Mouse (Mus musculus) lung, embryonic 15.5 days (tissue): ENCODE data around the gene Tmem179. TPM values are rescaled to one million over a fixed set of nuclear protein-coding genes. Genes with fewer than 3 reads are reported as not detected.

Experiments
- ATAC-seq: fragments of 200-750 bp; cut with Nextera tagmentation; 2 replicates; pipeline ENCODE4 v1.8.0; 2017; ENCODE audit warnings: moderate number of reproducible peaks, borderline replicate concordance; ENCODE audit not compliant: low FRiP score, low TSS enrichment; ENCODE audit errors: extremely low read depth
- H3K27ac ChIP-seq: fragments of 300-500 bp; sonication (generic); 2 replicates; pipeline ENCODE4 v1.5.1; 2015; ENCODE audit warnings: moderate library complexity, mild to moderate bottlenecking, inconsistent platforms
- H3K27me3 ChIP-seq: fragments of 300-500 bp; sonication (generic); 2 replicates; pipeline ENCODE4 v1.6.1; 2015; ENCODE audit warnings: inconsistent platforms
- H3K36me3 ChIP-seq: fragments of 300-500 bp; sonication (generic); 2 replicates; pipeline ENCODE4 v1.6.1; 2015; ENCODE audit warnings: inconsistent platforms
- H3K4me1 ChIP-seq: fragments of 300-500 bp; sonication (generic); 2 replicates; pipeline ENCODE4 v1.6.1; 2015; ENCODE audit warnings: inconsistent platforms
- H3K4me2 ChIP-seq: fragments of 300-500 bp; sonication (generic); 2 replicates; pipeline ENCODE4 v1.6.1; 2015; ENCODE audit warnings: inconsistent platforms, mild to moderate bottlenecking, moderate library complexity
- H3K4me3 ChIP-seq: fragments of 300-500 bp; sonication (generic); 2 replicates; pipeline ENCODE4 v1.5.1; 2015; ENCODE audit warnings: mild to moderate bottlenecking, inconsistent platforms
- H3K9ac ChIP-seq: fragments of 300-500 bp; sonication (generic); 2 replicates; pipeline ENCODE4 v1.6.1; 2015; ENCODE audit warnings: inconsistent platforms
- H3K9me3 ChIP-seq: fragments of 300-500 bp; sonication (generic); 2 replicates; pipeline ENCODE4 v1.6.1; 2016; ENCODE audit warnings: inconsistent platforms
- WGBS: fragments of 180-500 bp; shearing (Covaris S2); methylation state at CpG from one replicate; pipeline ENCODE4 v1.1.7; 2015; 5-methylcytosine and 5-hydroxymethylcytosine counted together
- polyA plus RNA-seq: library from polyadenylated mRNA; unstranded; fragments of >200 nt; fragmentation: Nextera tagmentation; extraction: Ambion mirVana; gene quantifications from 2 replicates; pipeline ENCODE4 v1.2.1, GENCODE M21; 2015

Tmem179 gene
- polyA plus RNA-seq, 1 experiment from 2014 or later, result 0.45 TPM

GRCm38 (mm10) chr12:112549287-112549686 lies 32.7 kb upstream of the Tmem179 start:
- Histone ChIP-seq H3K4me2 (no peak overlapping the region), H3K4me3 (no peak overlapping the region), H3K9ac (no peak overlapping the region), H3K36me3 (no peaks in the 10 kb centered on the region), H3K27me3 (no peaks in the 10 kb centered on the region), H3K27ac (no peak overlapping the region), H3K9me3 (no peaks in the 10 kb centered on the region), H3K4me1 (no peaks in the 10 kb centered on the region)
- WGBS, result 88% methylated on average over 1 of the region's 1 CpGs
- no peak for ATAC-seq

- H3K9me3 ChIP-seq, result no peaks in the 10 kb centered on the region
Observed at GRCm38 (mm10) chr12:112546110-112546509, 29.6 kb upstream of the Tmem179 start.

DNA sequence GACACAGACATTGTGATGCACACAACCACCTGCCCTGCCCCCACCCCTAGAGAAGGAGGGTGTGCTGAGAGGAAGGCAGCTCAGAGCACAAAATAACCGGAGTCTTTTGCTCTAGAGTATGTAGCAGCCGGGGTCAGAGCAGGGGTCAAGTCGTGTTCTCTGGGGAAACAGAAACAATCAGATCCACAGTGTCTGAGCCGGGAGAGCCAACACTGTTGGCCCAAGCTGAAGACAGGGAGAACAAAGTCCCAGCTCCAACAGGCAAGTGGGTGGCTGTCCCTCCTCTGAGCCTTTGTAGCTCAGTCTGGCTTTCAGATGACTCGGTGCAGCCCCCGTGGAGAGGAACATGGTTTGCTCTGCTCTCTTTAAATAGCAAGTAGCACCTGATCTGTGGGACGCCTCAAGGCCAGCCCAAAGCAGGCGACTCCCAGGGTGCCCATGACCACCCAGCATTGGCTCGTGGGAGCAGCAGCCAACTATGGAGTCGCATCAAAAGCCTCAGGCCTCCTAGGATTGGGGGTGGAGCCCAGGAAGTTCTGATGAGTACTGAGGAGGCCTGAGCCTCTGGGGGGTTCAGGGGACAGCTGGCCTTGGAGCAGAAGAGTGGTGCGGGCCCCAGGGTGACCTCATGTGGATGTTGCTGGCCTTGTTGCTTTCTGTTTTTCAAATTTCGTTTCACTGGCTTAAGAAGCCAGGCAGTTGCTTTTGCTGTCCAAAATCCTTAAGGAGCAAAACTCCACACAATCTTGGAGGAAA lies 28.6 kb upstream of the Tmem179 start:
- 31% methylated on average over 12 of the region's 12 CpGs for WGBS
- no peak overlapping the region for H3K4me3 ChIP-seq
- H3K9me3 ChIP-seq, result no peaks in the 10 kb centered on the region
- no peaks in the 10 kb centered on the region for H3K36me3 ChIP-seq
- no peak overlapping the region for H3K4me2 ChIP-seq
- H3K27me3 ChIP-seq, result no peaks in the 10 kb centered on the region
- H3K27ac ChIP-seq, result no peak overlapping the region
- H3K9ac ChIP-seq, result no peak overlapping the region
- H3K4me1 ChIP-seq, result no peaks in the 10 kb centered on the region
- no peak for ATAC-seq

More at GRCm38 (mm10) chr12:112546110-112546509, 29.6 kb upstream of the Tmem179 start:
- WGBS, result 92% methylated on average over 8 of the region's 8 CpGs
- H3K36me3 ChIP-seq, result no peaks in the 10 kb centered on the region
- no peaks in the 10 kb centered on the region for H3K27me3 ChIP-seq
- no peak overlapping the region for H3K9ac ChIP-seq
- no peaks in the 10 kb centered on the region for H3K4me1 ChIP-seq
- H3K4me2 ChIP-seq, result no peak overlapping the region
- H3K27ac ChIP-seq, result no peak overlapping the region
- no peak for ATAC-seq
- H3K4me3 ChIP-seq, result no peak overlapping the region

GRCm38 (mm10) chr12:112543941-112544340 lies 27.4 kb upstream of the Tmem179 start:
- Histone ChIP-seq H3K4me3 (no peak overlapping the region), H3K4me1 (no peaks in the 10 kb centered on the region), H3K36me3 (no peaks in the 10 kb centered on the region), H3K4me2 (no peak overlapping the region), H3K9me3 (no peaks in the 10 kb centered on the region), H3K27me3 (no peaks in the 10 kb centered on the region), H3K9ac (no peak overlapping the region), H3K27ac (no peak overlapping the region)
- WGBS, result 62% methylated on average over 9 of the region's 9 CpGs
- ATAC-seq, result no peak

DNA sequence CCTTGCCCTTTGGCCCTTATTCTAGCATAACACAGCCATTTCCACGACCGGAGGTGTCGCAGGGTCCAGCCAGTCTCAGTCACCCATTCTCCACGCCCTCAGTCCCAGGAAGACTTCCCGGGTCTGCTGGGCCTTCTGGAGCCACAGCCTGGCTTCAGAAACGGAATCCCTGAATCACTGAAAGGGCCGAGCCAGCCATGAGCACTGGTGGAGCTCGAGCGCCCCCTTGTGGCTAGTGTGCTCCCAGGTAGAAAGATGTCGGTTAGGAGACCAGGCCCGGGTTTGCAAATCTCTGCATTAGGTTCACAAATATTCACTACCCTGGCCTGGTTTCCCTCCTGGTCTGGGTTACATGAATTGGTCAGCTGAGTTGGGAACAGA lies 26.4 kb upstream of the Tmem179 start:
- WGBS, result 9% methylated on average over 11 of the region's 11 CpGs
- H3K4me1 ChIP-seq, result no peaks in the 10 kb centered on the region
- no peak overlapping the region for H3K27ac ChIP-seq
- ATAC-seq, result peak; percentile 35; the same call in 1 of the 2 replicates
- H3K9me3 ChIP-seq, result no peaks in the 10 kb centered on the region
- H3K4me3 ChIP-seq, result no peak overlapping the region
- H3K36me3 ChIP-seq, result no peaks in the 10 kb centered on the region
- H3K4me2 ChIP-seq, result no peak overlapping the region
- H3K27me3 ChIP-seq, result no peaks in the 10 kb centered on the region
- H3K9ac ChIP-seq, result no peak overlapping the region

DNA sequence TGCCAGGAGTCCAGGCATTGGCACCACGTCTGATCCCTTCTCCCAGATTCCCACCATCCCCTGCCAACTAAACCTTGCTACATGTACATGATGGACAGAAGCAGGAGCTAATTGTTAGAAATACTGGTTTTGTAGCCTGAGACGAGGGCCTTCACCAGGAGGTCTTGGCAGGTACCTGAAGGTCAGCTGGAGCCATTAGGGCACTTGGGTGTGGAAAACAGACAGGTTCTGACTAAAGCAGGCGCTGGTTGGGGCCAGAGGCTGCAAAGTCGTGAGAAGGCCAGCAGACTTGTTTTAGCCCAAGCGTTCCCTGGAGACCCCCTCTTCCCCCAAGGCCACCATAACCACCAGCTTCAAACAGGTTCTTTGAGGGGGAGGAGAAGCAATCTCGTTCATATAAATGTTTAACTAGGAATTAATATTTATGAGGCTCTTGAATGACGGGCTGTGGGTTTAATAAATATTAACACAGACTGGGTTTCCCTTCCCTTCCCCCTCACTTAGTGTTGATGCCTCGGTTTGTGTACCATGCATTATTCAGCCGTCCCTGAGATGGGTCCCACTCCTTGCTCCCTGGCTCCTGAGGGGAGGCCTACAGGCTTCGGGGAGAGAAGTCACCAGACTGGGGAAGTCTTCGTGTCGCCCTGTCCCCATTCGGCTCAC lies 25.8 kb upstream of the Tmem179 start:
- WGBS, result 69% methylated on average over 13 of the region's 13 CpGs
- Histone ChIP-seq H3K27me3 (no peaks in the 10 kb centered on the region), H3K4me2 (no peak overlapping the region), H3K9me3 (no peaks in the 10 kb centered on the region), H3K4me3 (no peak overlapping the region), H3K27ac (no peak overlapping the region), H3K36me3 (no peaks in the 10 kb centered on the region), H3K4me1 (no peaks in the 10 kb centered on the region), H3K9ac (no peak overlapping the region)
- no peak for ATAC-seq

- Histone ChIP-seq H3K9ac (no peak overlapping the region), H3K4me3 (no peak overlapping the region), H3K4me1 (no peaks in the 10 kb centered on the region), H3K27ac (no peak overlapping the region), H3K27me3 (no peaks in the 10 kb centered on the region), H3K9me3 (no peaks in the 10 kb centered on the region), H3K36me3 (no peaks in the 10 kb centered on the region), H3K4me2 (no peak overlapping the region)
- WGBS, result 80% methylated on average over 8 of the region's 8 CpGs
- no peak for ATAC-seq
Observed at GRCm38 (mm10) chr12:112541483-112542091, 25.0 kb upstream of the Tmem179 start.

- no peaks in the 10 kb centered on the region for H3K4me1 ChIP-seq
- no peak overlapping the region for H3K27ac ChIP-seq
- H3K4me3 ChIP-seq, result no peak overlapping the region
- 88% methylated on average over 12 of the region's 12 CpGs for WGBS
- H3K27me3 ChIP-seq, result no peaks in the 10 kb centered on the region
- no peak overlapping the region for H3K4me2 ChIP-seq
- no peak overlapping the region for H3K9ac ChIP-seq
- no peaks in the 10 kb centered on the region for H3K36me3 ChIP-seq
- no peak for ATAC-seq
- H3K9me3 ChIP-seq, result no peaks in the 10 kb centered on the region
Observed at GRCm38 (mm10) chr12:112540321-112540720, 23.8 kb upstream of the Tmem179 start.

DNA sequence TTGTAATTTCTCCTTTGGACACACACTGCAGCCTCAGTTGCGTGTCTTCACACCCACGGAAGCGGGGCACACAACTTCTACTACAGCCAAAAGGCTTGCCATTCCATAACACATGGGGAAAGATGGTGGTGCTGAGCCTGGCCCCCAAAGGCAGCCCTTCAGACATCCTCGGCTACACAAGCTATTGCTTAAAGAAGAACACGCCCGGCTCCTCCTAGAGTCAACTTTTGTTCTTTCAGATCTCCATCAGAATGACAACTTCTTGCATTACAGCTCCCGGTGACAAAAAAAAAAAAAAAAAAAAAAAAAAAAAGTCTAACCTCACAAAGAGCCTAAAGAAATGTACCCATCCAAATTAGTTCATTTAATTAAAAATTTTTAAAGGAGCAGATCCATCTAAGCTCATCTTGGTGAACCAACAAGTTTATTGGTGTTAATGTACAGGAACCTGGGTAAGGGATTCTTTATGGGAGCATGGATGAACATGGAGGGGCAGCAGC lies 23.0 kb upstream of the Tmem179 start:
- Histone ChIP-seq H3K4me3 (no peak overlapping the region), H3K4me2 (no peak overlapping the region), H3K27ac (no peak overlapping the region), H3K9ac (no peak overlapping the region), H3K36me3 (no peaks in the 10 kb centered on the region), H3K27me3 (no peaks in the 10 kb centered on the region), H3K9me3 (no peaks in the 10 kb centered on the region), H3K4me1 (no peaks in the 10 kb centered on the region)
- WGBS, result 88% methylated on average over 7 of the region's 7 CpGs
- no peak for ATAC-seq

DNA sequence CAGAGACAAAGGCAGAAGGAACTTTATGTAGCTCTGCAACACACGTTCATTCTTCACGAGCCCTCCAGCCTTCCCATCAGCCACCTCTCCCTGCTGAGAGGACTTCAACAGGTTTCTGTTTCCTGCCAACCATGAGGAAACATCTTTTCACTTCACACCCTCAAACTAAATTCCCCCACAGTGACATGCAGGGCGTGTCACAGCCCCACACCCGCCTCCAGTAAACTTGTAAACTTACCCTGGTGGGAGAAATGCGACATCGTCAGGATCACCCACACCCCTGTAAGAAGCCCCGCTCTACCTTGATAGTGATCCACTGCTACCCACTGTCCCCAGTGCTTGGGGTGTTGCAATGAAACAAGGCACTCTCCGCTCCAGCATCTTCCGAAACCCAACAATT lies 21.8 kb upstream of the Tmem179 start:
- H3K4me1 ChIP-seq, result no peaks in the 10 kb centered on the region
- no peaks in the 10 kb centered on the region for H3K27me3 ChIP-seq
- ATAC-seq, result no peak
- no peak overlapping the region for H3K27ac ChIP-seq
- no peaks in the 10 kb centered on the region for H3K9me3 ChIP-seq
- no peaks in the 10 kb centered on the region for H3K36me3 ChIP-seq
- WGBS, result 69% methylated on average over 9 of the region's 9 CpGs
- no peak overlapping the region for H3K4me2 ChIP-seq
- no peak overlapping the region for H3K4me3 ChIP-seq
- no peak overlapping the region for H3K9ac ChIP-seq

DNA sequence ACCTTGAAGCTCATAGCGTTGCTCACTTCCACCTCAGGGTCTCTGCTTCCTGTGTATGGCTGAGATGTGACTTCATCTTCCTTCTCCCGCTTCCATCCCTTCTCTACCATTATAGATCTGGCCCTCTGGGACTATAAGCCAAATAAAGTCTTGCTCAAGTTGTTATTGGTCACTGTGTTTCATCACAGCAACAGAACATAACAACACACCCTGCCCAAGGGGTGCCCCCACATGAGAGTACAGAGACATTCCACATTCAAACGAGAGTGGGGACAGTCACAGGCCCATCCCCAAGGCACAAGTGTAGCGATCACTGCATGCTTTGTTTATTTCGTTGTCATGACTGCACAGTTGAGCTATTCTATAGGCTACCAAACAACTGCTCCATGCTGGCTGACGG lies 20.7 kb upstream of the Tmem179 start:
- no peak overlapping the region for H3K4me3 ChIP-seq
- H3K4me1 ChIP-seq, result no peaks in the 10 kb centered on the region
- no peak overlapping the region for H3K9ac ChIP-seq
- no peaks in the 10 kb centered on the region for H3K27me3 ChIP-seq
- 74% methylated on average over 6 of the region's 6 CpGs for WGBS
- no peak overlapping the region for H3K27ac ChIP-seq
- ATAC-seq, result no peak
- H3K36me3 ChIP-seq, result no peaks in the 10 kb centered on the region
- no peaks in the 10 kb centered on the region for H3K9me3 ChIP-seq
- no peak overlapping the region for H3K4me2 ChIP-seq

DNA sequence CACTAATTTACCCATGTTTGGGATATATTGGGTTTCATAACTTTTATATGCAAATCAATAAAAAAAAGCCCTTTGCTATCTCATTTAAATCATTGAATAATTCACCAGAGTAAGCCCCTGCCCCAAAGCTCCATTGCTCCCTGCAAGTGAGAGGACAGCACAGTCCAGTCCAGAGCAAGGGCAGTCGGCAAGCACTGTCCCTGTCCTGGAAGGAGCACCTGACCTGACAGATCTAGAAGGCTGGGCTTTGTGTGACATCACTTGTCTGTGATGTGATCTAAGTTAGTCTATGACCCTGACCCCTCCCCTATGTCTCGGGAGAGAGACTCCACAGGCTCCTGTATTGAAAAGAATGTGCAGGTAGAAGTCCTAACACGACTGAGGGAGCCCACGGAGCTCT lies 17.2 kb upstream of the Tmem179 start:
- Histone ChIP-seq H3K27ac (no peak overlapping the region), H3K4me1 (no peaks in the 10 kb centered on the region), H3K27me3 (no peaks in the 10 kb centered on the region), H3K9me3 (no peaks in the 10 kb centered on the region), H3K36me3 (no peaks in the 10 kb centered on the region), H3K9ac (no peak overlapping the region), H3K4me2 (no peak overlapping the region), H3K4me3 (no peak overlapping the region)
- no peak for ATAC-seq
- WGBS, result 59% methylated on average over 4 of the region's 4 CpGs
